Mouse (Mus musculus): ENCODE results near the gene Nudc.

Nudc gene

GRCm38 (mm10) chr4:133493895-133494294 is 51.9 kb downstream of the Nudc start:
- no peak for DNase-seq (ENCODE audit: extremely low spot score, low read depth, low spot score)

GRCm38 (mm10) chr4:133491800-133492199 is 54.0 kb downstream of the Nudc start:
- DNase-seq (ENCODE audit: extremely low spot score, low read depth, low spot score): no peak

GRCm38 (mm10) chr4:133489489-133490245 is 56.1 kb downstream of the Nudc start:
- DNase-seq (ENCODE audit: extremely low spot score, low read depth, low spot score): no peak

- DNase-seq (ENCODE audit: extremely low spot score, low read depth, low spot score): no peak
These were observed 57.0 kb downstream of the Nudc start for GRCm38 (mm10) chr4:133488619-133489392.

GRCm38 (mm10) chr4:133486673-133487357 is 59.0 kb downstream of the Nudc start:
- no peak for DNase-seq (ENCODE audit: extremely low spot score, low read depth, low spot score)

GRCm38 (mm10) chr4:133485691-133486425 is 59.9 kb downstream of the Nudc start:
- DNase-seq (ENCODE audit: extremely low spot score, low read depth, low spot score): no peak

GRCm38 (mm10) chr4:133484266-133485025 is 61.4 kb downstream of the Nudc start:
- DNase-seq (ENCODE audit: extremely low spot score, low read depth, low spot score): no peak

Measured in hindlimb bud, embryonic 11.5 days (tissue).